Mouse (Mus musculus): ENCODE results near the gene Fastkd3. TPM values are rescaled to one million over a fixed set of nuclear protein-coding genes. Genes with fewer than 3 reads are reported as not detected.
A peak's percentile ranks its signal among the peaks of the same experiment; 100 is the strongest.
"Not testable (repeated sequence)": the region's sequence is repeated elsewhere in the genome, so short reads cannot be mapped to it uniquely, and the experiment has no call there.

Fastkd3 gene
- 21.9 and 22.3 TPM in 2 replicates for polyA plus RNA-seq (2015; fragmentation: Nextera tagmentation; extraction: Ambion mirVana)

DNA sequence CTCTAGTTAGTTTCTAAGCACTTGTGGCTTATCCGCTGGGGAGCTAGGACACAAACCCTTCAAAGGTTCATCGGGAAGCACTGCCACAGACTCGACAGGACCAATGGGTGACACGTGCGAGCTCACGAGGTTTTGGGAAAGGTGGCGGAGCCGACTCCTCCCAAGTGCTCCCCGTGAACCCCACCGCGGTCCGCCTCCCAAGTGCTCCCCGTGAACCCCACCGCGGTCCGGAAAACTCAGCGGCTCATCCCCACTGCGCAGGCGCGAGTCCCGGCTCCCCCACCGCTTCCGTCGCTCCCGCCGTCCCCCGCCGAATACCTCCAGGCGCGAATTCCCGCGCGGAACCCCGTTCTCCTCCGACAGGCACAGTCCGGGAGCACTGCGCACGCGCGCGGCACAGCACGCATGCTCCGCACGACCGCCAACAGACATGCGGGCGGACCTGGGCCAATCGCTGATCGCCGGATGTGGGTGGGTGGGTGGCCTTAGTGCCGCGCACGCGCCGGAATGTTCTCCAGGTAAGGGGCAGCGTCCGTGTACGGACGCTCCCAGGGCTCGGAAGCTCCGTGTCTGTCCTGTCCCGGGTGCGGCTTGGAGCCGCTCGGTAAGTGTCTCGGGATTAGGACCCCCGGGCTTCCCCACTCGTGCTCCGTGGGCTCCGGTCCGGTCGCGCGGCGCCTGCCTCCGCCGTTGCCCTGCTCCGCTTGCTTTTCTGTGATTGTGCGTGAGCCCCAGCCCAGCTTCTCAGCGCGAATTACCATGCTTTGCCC, at the start of gene Fastkd3, which contains the start of gene Mtrr:
Fastkd3 (plus strand) TSS at position 488 of the 770 bp plus-strand sequence.
Mtrr (minus strand) TSS at position 403 of the 770 bp plus-strand sequence.
- Histone ChIP-seq H3K9ac (ENCODE audit: low read depth, low read length) (peak within 1 kb of the TSS; percentile 86), H3K9me3 (ENCODE audit: control insufficient read depth, low read length) (no peaks in the 10 kb centered on the region), H3K4me2 (ENCODE audit: low read length) (peak within 1 kb of the TSS; percentile 83), H3K36me3 (ENCODE audit: control insufficient read depth, insufficient read depth, low read length) (peaks cover 26% of the 10 kb centered on the region), H3K27ac (ENCODE audit: low read depth, low read length) (peak within 1 kb of the TSS; percentile 82), H3K4me1 (ENCODE audit: control insufficient read depth, insufficient read depth, low read depth, low read length) (peaks cover 6% of the 10 kb centered on the region), H3K4me3 (ENCODE audit: low read length) (peak within 1 kb of the TSS; percentile 86), H3K27me3 (replicated peaks; ENCODE audit: control insufficient read depth, insufficient read depth, low read length) (no peaks in the 10 kb centered on the region)
- under 1% methylated on average over 69 of the region's 81 CpGs for WGBS
- ATAC-seq, result peak; percentile 99

DNA sequence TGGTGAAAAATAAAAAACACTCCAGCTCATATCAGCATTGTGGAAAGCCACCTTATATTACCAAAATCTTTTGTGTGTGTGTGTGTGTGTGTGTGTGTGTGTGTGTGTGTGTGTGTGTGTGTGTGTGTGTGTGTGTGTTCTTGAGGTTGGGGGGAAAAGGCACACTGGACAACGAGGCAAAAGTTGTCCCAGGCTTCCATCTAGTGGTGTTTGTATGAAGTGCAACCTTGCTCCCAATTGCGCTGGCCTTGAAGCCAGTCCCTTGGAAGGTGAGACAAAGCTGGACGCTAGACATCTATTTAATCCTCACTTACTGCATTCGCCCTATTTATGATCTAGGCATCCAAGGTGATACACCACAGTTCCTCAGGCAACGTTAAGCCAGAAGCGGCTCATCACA, 28.6 kb upstream of the Fastkd3 start:
- H3K4me3 ChIP-seq (ENCODE audit: low read length); H3K27ac ChIP-seq (ENCODE audit: low read depth, low read length); H3K27me3 ChIP-seq (replicated peaks; ENCODE audit: control insufficient read depth, insufficient read depth, low read length); H3K4me1 ChIP-seq (ENCODE audit: control insufficient read depth, insufficient read depth, low read depth, low read length); H3K9me3 ChIP-seq (ENCODE audit: control insufficient read depth, low read length); H3K9ac ChIP-seq (ENCODE audit: low read depth, low read length); H3K36me3 ChIP-seq (ENCODE audit: control insufficient read depth, insufficient read depth, low read length); H3K4me2 ChIP-seq (ENCODE audit: low read length): not testable (repeated sequence)
- 32% methylated on average over 4 of the region's 6 CpGs for WGBS
- peak; percentile 88 for ATAC-seq

DNA sequence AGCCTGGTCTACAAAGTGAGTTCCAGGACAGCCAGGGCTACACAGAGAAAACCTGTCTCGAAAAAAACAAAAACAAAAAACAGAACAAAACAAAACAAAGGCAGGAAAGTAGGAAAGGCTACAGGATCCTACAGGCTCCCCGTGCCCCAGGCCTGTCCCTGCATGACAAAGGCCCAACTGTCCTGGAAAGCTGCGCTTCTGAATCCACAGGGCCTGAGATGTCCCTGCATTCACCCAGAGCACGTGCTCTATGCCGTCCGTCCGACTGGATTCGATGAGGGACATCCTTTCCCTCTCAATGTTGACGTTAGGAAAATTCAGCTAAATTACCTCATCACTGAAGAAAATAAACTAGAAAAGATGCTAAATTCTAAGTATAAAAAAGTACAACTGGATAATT, 13.9 kb upstream of the Fastkd3 start:
- no peaks in the 10 kb centered on the region for H3K4me1 ChIP-seq (ENCODE audit: control insufficient read depth, insufficient read depth, low read depth, low read length)
- WGBS, result 96% methylated on average over 9 of the region's 9 CpGs
- H3K36me3 ChIP-seq (ENCODE audit: control insufficient read depth, insufficient read depth, low read length), result peaks cover 33% of the 10 kb centered on the region
- no peak for ATAC-seq
- no peak overlapping the region for H3K4me3 ChIP-seq (ENCODE audit: low read length)
- no peak overlapping the region for H3K4me2 ChIP-seq (ENCODE audit: low read length)
- no peaks in the 10 kb centered on the region for H3K27me3 ChIP-seq (replicated peaks; ENCODE audit: control insufficient read depth, insufficient read depth, low read length)
- H3K9me3 ChIP-seq (ENCODE audit: control insufficient read depth, low read length), result no peaks in the 10 kb centered on the region
- no peak overlapping the region for H3K9ac ChIP-seq (ENCODE audit: low read depth, low read length)
- H3K27ac ChIP-seq (ENCODE audit: low read depth, low read length), result no peak overlapping the region

DNA sequence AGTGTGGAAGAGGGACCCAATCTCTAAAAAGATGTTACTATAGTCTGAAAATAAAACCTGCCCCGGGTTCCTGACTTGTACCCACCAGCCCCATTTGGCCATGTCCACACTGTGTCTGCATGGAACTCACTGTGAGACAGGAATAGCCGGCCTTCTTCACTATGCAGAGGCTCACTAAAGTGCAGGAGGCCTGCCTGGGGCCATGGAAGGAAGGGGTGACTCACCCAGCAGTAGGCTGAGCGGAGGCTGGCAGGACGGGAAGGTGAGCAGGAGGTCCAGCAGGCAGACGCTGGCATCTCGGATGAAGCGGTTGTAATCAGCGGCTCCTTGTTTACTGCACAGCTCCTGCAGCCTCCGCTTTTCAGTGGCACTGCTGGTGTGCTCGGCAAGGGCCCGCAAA, 13.5 kb upstream of the Fastkd3 start:
- Histone ChIP-seq H3K9me3 (ENCODE audit: control insufficient read depth, low read length) (no peaks in the 10 kb centered on the region), H3K27me3 (replicated peaks; ENCODE audit: control insufficient read depth, insufficient read depth, low read length) (no peaks in the 10 kb centered on the region), H3K36me3 (ENCODE audit: control insufficient read depth, insufficient read depth, low read length) (peaks cover 30% of the 10 kb centered on the region), H3K27ac (ENCODE audit: low read depth, low read length) (no peak overlapping the region), H3K4me1 (ENCODE audit: control insufficient read depth, insufficient read depth, low read depth, low read length) (no peaks in the 10 kb centered on the region), H3K4me3 (ENCODE audit: low read length) (no peak overlapping the region), H3K4me2 (ENCODE audit: low read length) (no peak overlapping the region), H3K9ac (ENCODE audit: low read depth, low read length) (no peak overlapping the region)
- 93% methylated on average over 11 of the region's 11 CpGs for WGBS
- no peak; the same call in 1 of the 2 replicates for ATAC-seq

DNA sequence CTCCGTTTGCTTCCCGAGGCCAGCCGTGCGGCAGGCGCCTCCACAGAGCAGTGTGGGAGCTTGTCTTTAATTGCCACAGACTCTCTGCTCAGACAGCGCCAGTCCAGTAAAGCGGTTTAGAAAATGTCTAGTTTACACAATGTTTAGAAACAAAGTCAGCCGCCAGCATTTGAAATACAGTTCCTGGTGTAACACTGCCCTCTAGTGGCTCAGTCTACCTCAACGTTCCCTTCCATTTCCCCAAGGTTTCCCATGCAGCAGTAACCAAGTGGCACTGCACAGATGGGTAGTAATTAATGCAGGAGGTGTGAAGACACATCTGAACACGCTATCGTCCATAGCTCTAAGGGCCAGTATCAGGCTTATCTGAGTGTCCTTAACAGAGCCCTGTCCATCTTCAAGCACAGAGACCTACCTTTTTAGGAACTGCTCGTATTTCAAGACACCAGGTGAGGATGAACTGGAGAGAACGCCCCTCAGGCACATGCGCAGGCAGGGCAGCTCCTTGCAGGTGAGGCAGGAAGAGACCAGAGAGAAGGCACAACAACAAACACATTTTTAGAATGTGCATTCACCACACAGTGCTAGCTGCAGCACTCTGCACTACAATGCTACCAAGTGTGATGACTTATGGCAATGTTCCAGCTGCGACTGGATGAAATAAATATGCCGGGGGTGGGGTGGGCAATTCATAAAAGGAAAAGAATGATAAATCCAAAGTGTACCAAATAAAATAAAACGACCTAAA, 12.3 kb upstream of the Fastkd3 start:
- Histone ChIP-seq H3K4me1 (ENCODE audit: control insufficient read depth, insufficient read depth, low read depth, low read length) (no peaks in the 10 kb centered on the region), H3K9ac (ENCODE audit: low read depth, low read length) (no peak overlapping the region), H3K4me3 (ENCODE audit: low read length) (no peak overlapping the region), H3K9me3 (ENCODE audit: control insufficient read depth, low read length) (no peaks in the 10 kb centered on the region), H3K4me2 (ENCODE audit: low read length) (no peak overlapping the region), H3K36me3 (ENCODE audit: control insufficient read depth, insufficient read depth, low read length) (peaks cover 22% of the 10 kb centered on the region), H3K27me3 (replicated peaks; ENCODE audit: control insufficient read depth, insufficient read depth, low read length) (no peaks in the 10 kb centered on the region), H3K27ac (ENCODE audit: low read depth, low read length) (no peak overlapping the region)
- WGBS, result 65% methylated on average over 17 of the region's 17 CpGs
- peak; percentile 78 for ATAC-seq

DNA sequence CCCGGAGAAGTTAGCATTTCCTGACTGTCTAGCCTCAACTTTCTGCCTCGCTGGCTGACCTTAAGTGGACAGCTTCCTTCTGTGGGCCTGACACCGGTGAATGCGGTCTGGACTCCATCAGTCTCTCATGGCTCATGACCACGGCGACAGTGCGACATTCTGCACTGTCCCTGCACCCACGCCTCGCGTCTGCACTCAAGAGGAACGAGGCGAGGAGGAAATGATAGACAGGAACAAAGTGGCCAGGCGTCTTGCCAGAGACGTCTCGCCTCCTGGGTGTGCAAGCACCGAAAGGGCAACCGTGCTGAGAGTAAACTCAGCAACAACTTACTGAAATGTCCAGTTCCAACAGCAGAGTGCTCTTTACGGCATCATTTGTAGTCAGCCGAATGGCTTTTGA, 9.8 kb upstream of the Fastkd3 start:
- Histone ChIP-seq H3K4me2 (ENCODE audit: low read length) (no peak overlapping the region), H3K4me3 (ENCODE audit: low read length) (no peak overlapping the region), H3K27ac (ENCODE audit: low read depth, low read length) (no peak overlapping the region), H3K9me3 (ENCODE audit: control insufficient read depth, low read length) (no peaks in the 10 kb centered on the region), H3K4me1 (ENCODE audit: control insufficient read depth, insufficient read depth, low read depth, low read length) (no peaks in the 10 kb centered on the region), H3K27me3 (replicated peaks; ENCODE audit: control insufficient read depth, insufficient read depth, low read length) (no peaks in the 10 kb centered on the region), H3K36me3 (ENCODE audit: control insufficient read depth, insufficient read depth, low read length) (peaks cover 21% of the 10 kb centered on the region), H3K9ac (ENCODE audit: low read depth, low read length) (no peak overlapping the region)
- ATAC-seq, result no peak
- 93% methylated on average over 19 of the region's 19 CpGs for WGBS

DNA sequence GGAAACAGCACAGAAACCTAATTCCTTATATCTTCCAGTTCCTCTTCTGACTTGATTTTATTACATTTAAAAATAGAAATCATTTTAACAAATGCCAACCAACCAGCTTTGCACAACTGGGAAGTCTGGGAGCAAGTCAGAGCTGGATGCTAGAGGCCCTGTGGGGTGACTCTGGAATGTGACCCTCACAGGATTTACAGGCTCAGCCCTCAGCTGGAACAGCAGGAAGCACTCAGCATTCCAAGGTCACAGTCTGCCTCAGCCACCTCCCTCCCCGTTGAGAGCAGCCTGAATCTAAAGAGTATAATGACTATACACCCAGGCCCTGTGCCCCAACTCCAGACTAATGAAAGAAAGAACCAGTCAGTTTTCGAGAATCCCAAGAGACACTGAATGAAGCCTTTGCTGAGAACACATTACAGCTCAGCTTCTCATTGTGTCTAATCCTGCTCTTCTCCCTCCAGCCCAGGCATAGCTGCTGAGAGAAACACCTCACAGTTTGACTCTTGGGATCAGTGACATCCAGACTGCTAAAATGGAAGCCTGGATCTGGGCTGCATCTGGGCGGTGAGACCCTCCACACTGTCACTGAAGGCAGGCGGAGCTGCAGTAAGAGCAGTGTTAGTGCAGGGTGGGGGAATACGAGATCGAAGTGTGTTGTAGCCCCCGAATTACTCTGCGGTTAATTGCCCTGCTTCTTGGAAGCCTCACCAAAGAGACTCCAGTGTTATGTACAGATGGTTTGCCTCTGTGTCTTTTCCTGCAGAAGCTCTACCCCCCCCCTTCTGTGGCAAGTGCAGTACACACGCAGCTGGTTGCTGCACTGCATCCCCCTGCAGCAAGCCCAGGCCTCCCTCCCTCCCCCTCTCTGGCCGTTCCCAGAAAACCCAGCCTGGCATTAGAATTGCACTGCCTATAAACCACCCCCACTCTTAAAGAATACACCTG, 8.8 kb upstream of the Fastkd3 start:
- Histone ChIP-seq H3K4me1 (ENCODE audit: control insufficient read depth, insufficient read depth, low read depth, low read length) (no peaks in the 10 kb centered on the region), H3K36me3 (ENCODE audit: control insufficient read depth, insufficient read depth, low read length) (peaks cover 23% of the 10 kb centered on the region), H3K27me3 (replicated peaks; ENCODE audit: control insufficient read depth, insufficient read depth, low read length) (no peaks in the 10 kb centered on the region), H3K9ac (ENCODE audit: low read depth, low read length) (no peak overlapping the region), H3K9me3 (ENCODE audit: control insufficient read depth, low read length) (no peaks in the 10 kb centered on the region), H3K4me3 (ENCODE audit: low read length) (no peak overlapping the region), H3K27ac (ENCODE audit: low read depth, low read length) (no peak overlapping the region), H3K4me2 (ENCODE audit: low read length) (no peak overlapping the region)
- ATAC-seq, result peak; percentile 13
- 71% methylated on average over 10 of the region's 10 CpGs for WGBS

DNA sequence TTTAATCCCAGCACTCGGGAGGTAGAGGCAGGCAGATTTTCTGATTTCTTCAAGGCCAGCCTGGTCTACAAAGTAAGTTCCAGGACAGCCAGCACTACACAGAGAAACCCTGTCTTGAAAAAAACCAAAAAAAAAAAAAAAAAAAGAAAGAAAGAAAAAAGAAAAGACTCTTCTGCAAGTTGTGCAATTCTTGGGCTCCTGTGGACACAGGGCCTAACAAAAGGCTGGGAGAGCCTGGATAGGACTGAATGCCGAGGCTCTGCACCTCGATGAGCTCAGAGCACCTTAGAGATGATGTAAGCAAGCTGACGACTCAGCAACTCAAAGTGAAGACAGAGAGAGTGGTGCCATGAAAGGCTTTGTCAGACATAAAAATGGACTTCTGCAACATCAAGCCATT, 7.6 kb upstream of the Fastkd3 start:
- WGBS, result 88% methylated on average over 4 of the region's 4 CpGs
- no peak for ATAC-seq
- H3K36me3 ChIP-seq (ENCODE audit: control insufficient read depth, insufficient read depth, low read length), result peaks cover 20% of the 10 kb centered on the region

More for the DNA sequence above, 7.6 kb upstream of the Fastkd3 start:
- H3K27me3 ChIP-seq (replicated peaks; ENCODE audit: control insufficient read depth, insufficient read depth, low read length), result no peaks in the 10 kb centered on the region
- H3K9ac ChIP-seq (ENCODE audit: low read depth, low read length), result no peak overlapping the region
- no peak overlapping the region for H3K4me3 ChIP-seq (ENCODE audit: low read length)
- no peaks in the 10 kb centered on the region for H3K4me1 ChIP-seq (ENCODE audit: control insufficient read depth, insufficient read depth, low read depth, low read length)
- H3K9me3 ChIP-seq (ENCODE audit: control insufficient read depth, low read length), result no peaks in the 10 kb centered on the region
- H3K27ac ChIP-seq (ENCODE audit: low read depth, low read length), result no peak overlapping the region
- H3K4me2 ChIP-seq (ENCODE audit: low read length), result no peak overlapping the region
